8 mouse cellular contexts compared by ENCODE assay signal in genomic region chr17:56507161-56508068, GRCm38 (mm10). TPM values are rescaled to one million over a fixed set of nuclear protein-coding genes. Genes with fewer than 3 reads are reported as not detected.
DNase-seq lines count a peak whose midpoint lies in the region; ATAC-seq lines count a peak whose summit lies in the region.

No protein-coding gene starts in this region.

- ATAC-seq in megakaryocyte progenitor cell, adult 5-6 weeks (replicated peaks; ENCODE audit: poor library complexity), result peak; percentile 88

- DNase-seq in adipocyte (ENCODE audit: low spot score), result peak; percentile 98
- DNase-seq in embryo, embryonic 10 days (ENCODE audit: low spot score), result peak; percentile 98
- DNase-seq in gastrocnemius, postnatal 10 days, result peak; percentile 90
- peak; percentile 97 for DNase-seq in induced T-regulatory cell, adult 2 months (ENCODE audit: low read depth)
- DNase-seq in left cerebral cortex, adult 9 months (ENCODE audit: low spot score in 2 of 2), result peak; percentile 96 to 98
- peak; percentile 97 for DNase-seq in right cerebral cortex, postnatal 14 days
- DNase-seq in urinary bladder, postnatal 36 days (ENCODE audit: low spot score in 2 of 2), result peak; percentile 86 to 94

RNA-seq across cellular contexts. Expression of gene Znrf4, which starts 4.8 kb away (rescaled TPM):
- not detected for total RNA-seq in gastrocnemius, postnatal 10 days (2021)
- not detected in 2 replicates for total RNA-seq in megakaryocyte progenitor cell, adult 5-6 weeks (2015)
- total RNA-seq in megakaryocyte progenitor cell, adult 5-6 weeks (2017), result not detected in 2 replicates

RNA-seq across cellular contexts. Expression of gene Ptprs, which starts 31.1 kb away (rescaled TPM):
- total RNA-seq in gastrocnemius, postnatal 10 days (2021), result 10 to 100 TPM; 64.1 to 94.7 TPM
- 35.9 and 39.7 TPM in 2 replicates for total RNA-seq in megakaryocyte progenitor cell, adult 5-6 weeks (2015)
- total RNA-seq in megakaryocyte progenitor cell, adult 5-6 weeks (2017), result 35.3 and 38.5 TPM in 2 replicates

RNA-seq across cellular contexts. Expression of gene Gm20219, which starts 46.8 kb away (rescaled TPM):
- total RNA-seq in gastrocnemius, postnatal 10 days (2021), result 1 to 10 TPM in 1 of 2 experiments, under 1 TPM in 1; 0.31 to 1.2 TPM
- total RNA-seq in megakaryocyte progenitor cell, adult 5-6 weeks (2015), result 0.25 and 1.6 TPM in 2 replicates
- total RNA-seq in megakaryocyte progenitor cell, adult 5-6 weeks (2017), result 0.10 TPM in 1 of 2 replicates, not detected in the other

Comparison
In these comparisons a context has a peak if more than half of its experiments do, and no peak if none do; other contexts are left out.
1. Peak in every context shown above with its lines: DNase-seq and ATAC-seq.